Mouse (Mus musculus) hindbrain, embryonic 16.5 days (tissue): Measurements from ENCODE around the gene Arhgef18. TPM values are rescaled to one million over a fixed set of nuclear protein-coding genes. Genes with fewer than 3 reads are reported as not detected.

ENCODE experiments used
- ATAC-seq: fragments of 200-750 bp; cut with Nextera tagmentation; 2 replicates; pipeline ENCODE4 v1.8.0; 2017; ENCODE audit warnings: moderate TSS enrichment, moderate library complexity
- H3K27ac ChIP-seq: fragments of 300-500 bp; sonication (generic); 2 replicates; pipeline ENCODE4 v1.5.1; 2014; ENCODE audit warnings: low read depth, mild to moderate bottlenecking, control low read depth, low read length, moderate library complexity
- H3K27me3 ChIP-seq: fragments of 300-500 bp; sonication (generic); replicated peaks from 2 replicates; pipeline ENCODE4 v1.6.1; 2014; ENCODE audit warnings: low read length; ENCODE audit not compliant: control insufficient read depth, insufficient read depth
- H3K36me3 ChIP-seq: fragments of 300-500 bp; sonication (generic); 2 replicates; pipeline ENCODE4 v1.6.1; 2014; ENCODE audit warnings: mild to moderate bottlenecking, low read length, moderate library complexity, mixed read lengths; ENCODE audit not compliant: control insufficient read depth, insufficient read depth
- H3K4me1 ChIP-seq: fragments of 300-500 bp; sonication (generic); 2 replicates; pipeline ENCODE4 v1.6.1; 2014; ENCODE audit warnings: low read depth, low read length; ENCODE audit not compliant: control insufficient read depth, insufficient read depth
- H3K4me2 ChIP-seq: fragments of 300-500 bp; sonication (generic); 2 replicates; pipeline ENCODE4 v1.6.1; 2014; ENCODE audit warnings: mild to moderate bottlenecking, low read length, control low read depth, moderate library complexity
- H3K4me3 ChIP-seq: fragments of 300-500 bp; sonication (generic); 2 replicates; pipeline ENCODE4 v1.5.1; 2014; ENCODE audit warnings: mild to moderate bottlenecking, low read length, control low read depth, moderate library complexity
- H3K9ac ChIP-seq: fragments of 300-500 bp; sonication (generic); 2 replicates; pipeline ENCODE4 v1.6.1; 2014; ENCODE audit warnings: low read depth, mild to moderate bottlenecking, control low read depth, low read length, moderate library complexity
- H3K9me3 ChIP-seq: fragments of 300-500 bp; sonication (generic); 2 replicates; pipeline ENCODE4 v1.6.1; 2014; ENCODE audit warnings: mild to moderate bottlenecking, low read length, moderate library complexity; ENCODE audit not compliant: control insufficient read depth
- WGBS: fragments of 180-500 bp; shearing (Covaris S2); extraction: QIAGEN DNeasy Blood & Tissue Kit; methylation state at CpG from one replicate; pipeline ENCODE4 v1.1.7; 2014; 5-methylcytosine and 5-hydroxymethylcytosine counted together
- polyA plus RNA-seq: library from polyadenylated mRNA; unstranded; fragments of >200 nt; fragmentation: Nextera tagmentation; extraction: Ambion mirVana; gene quantifications from 2 replicates; pipeline ENCODE4 v1.2.1, GENCODE M21; 2015

Arhgef18 gene
- polyA plus RNA-seq, 1 experiment from 2014 or later: 11.5 TPM

GRCm38 (mm10) chr8:3426211-3426610, 33.4 kb downstream of the Arhgef18 start:
- Histone ChIP-seq H3K4me2 (no peak overlapping the region), H3K9me3 (no peaks in the 10 kb centered on the region), H3K27ac (no peak overlapping the region), H3K4me1 (no peaks in the 10 kb centered on the region), H3K9ac (no peak overlapping the region), H3K36me3 (peaks cover 4% of the 10 kb centered on the region; the same call in 1 of the 2 replicates), H3K27me3 (no peaks in the 10 kb centered on the region), H3K4me3 (no peak overlapping the region)
- ATAC-seq: no peak
- WGBS: 88% methylated on average over 3 of the region's 3 CpGs

- H3K27me3 ChIP-seq: no peaks in the 10 kb centered on the region
- peaks cover 7% of the 10 kb centered on the region; the same call in 1 of the 2 replicates for H3K36me3 ChIP-seq
- no peak overlapping the region for H3K9ac ChIP-seq
- WGBS: 82% methylated on average over 2 of the region's 2 CpGs
- H3K4me2 ChIP-seq: no peak overlapping the region
- no peaks in the 10 kb centered on the region for H3K4me1 ChIP-seq
- ATAC-seq: no peak
- H3K27ac ChIP-seq: no peak overlapping the region
- H3K4me3 ChIP-seq: no peak overlapping the region
- no peaks in the 10 kb centered on the region for H3K9me3 ChIP-seq
Observed at GRCm38 (mm10) chr8:3428426-3428825, 35.6 kb downstream of the Arhgef18 start.

GRCm38 (mm10) chr8:3429966-3430365, 37.2 kb downstream of the Arhgef18 start:
- H3K4me1 ChIP-seq: no peaks in the 10 kb centered on the region
- no peak overlapping the region for H3K9ac ChIP-seq
- H3K4me3 ChIP-seq: no peak overlapping the region
- no peaks in the 10 kb centered on the region for H3K9me3 ChIP-seq
- no peaks in the 10 kb centered on the region for H3K27me3 ChIP-seq
- H3K4me2 ChIP-seq: no peak overlapping the region
- 75% methylated on average over 2 of the region's 2 CpGs for WGBS
- no peak overlapping the region for H3K27ac ChIP-seq
- ATAC-seq: no peak
- peaks cover 8% of the 10 kb centered on the region; the same call in 1 of the 2 replicates for H3K36me3 ChIP-seq

- H3K4me3 ChIP-seq: no peak overlapping the region
- no peak overlapping the region for H3K9ac ChIP-seq
- peaks cover 14% of the 10 kb centered on the region; the same call in 1 of the 2 replicates for H3K36me3 ChIP-seq
- H3K4me2 ChIP-seq: no peak overlapping the region
- H3K9me3 ChIP-seq: no peaks in the 10 kb centered on the region
- H3K27me3 ChIP-seq: no peaks in the 10 kb centered on the region
- H3K27ac ChIP-seq: no peak overlapping the region
- H3K4me1 ChIP-seq: no peaks in the 10 kb centered on the region
- no peak for ATAC-seq
- 95% methylated on average over 3 of the region's 3 CpGs for WGBS
Observed at GRCm38 (mm10) chr8:3431113-3431512, 38.3 kb downstream of the Arhgef18 start.

GRCm38 (mm10) chr8:3436492-3436891, 43.7 kb downstream of the Arhgef18 start:
- Histone ChIP-seq H3K27me3 (no peaks in the 10 kb centered on the region), H3K27ac (no peak overlapping the region), H3K9me3 (no peaks in the 10 kb centered on the region), H3K4me2 (no peak overlapping the region), H3K4me1 (no peaks in the 10 kb centered on the region), H3K36me3 (peaks cover 42% of the 10 kb centered on the region), H3K9ac (no peak overlapping the region), H3K4me3 (no peak overlapping the region)
- no peak for ATAC-seq
- WGBS: 86% methylated on average over 5 of the region's 6 CpGs

- H3K27ac ChIP-seq: no peak overlapping the region
- WGBS: 80% methylated on average over 12 of the region's 12 CpGs
- no peak overlapping the region for H3K4me2 ChIP-seq
- peaks cover 43% of the 10 kb centered on the region for H3K36me3 ChIP-seq
- H3K27me3 ChIP-seq: no peaks in the 10 kb centered on the region
- no peaks in the 10 kb centered on the region for H3K9me3 ChIP-seq
- H3K9ac ChIP-seq: no peak overlapping the region
- H3K4me3 ChIP-seq: no peak overlapping the region
- ATAC-seq: no peak
- H3K4me1 ChIP-seq: no peaks in the 10 kb centered on the region
Observed at GRCm38 (mm10) chr8:3439510-3439909, 46.7 kb downstream of the Arhgef18 start.

- Histone ChIP-seq H3K27ac (no peak overlapping the region), H3K36me3 (peaks cover 39% of the 10 kb centered on the region)
Observed at GRCm38 (mm10) chr8:3449226-3449625, 56.4 kb downstream of the Arhgef18 start.

GRCm38 (mm10) chr8:3450670-3451069, 57.9 kb downstream of the Arhgef18 start:
- no peaks in the 10 kb centered on the region for H3K4me1 ChIP-seq
- H3K9me3 ChIP-seq: no peaks in the 10 kb centered on the region
- no peaks in the 10 kb centered on the region for H3K27me3 ChIP-seq
- peak; percentile 48 for ATAC-seq
- H3K4me3 ChIP-seq: no peak overlapping the region
- H3K27ac ChIP-seq: no peak overlapping the region
- WGBS: 40% methylated on average over 5 of the region's 5 CpGs
- no peak overlapping the region for H3K9ac ChIP-seq
- H3K4me2 ChIP-seq: no peak overlapping the region
- H3K36me3 ChIP-seq: peaks cover 49% of the 10 kb centered on the region

More at GRCm38 (mm10) chr8:3449226-3449625, 56.4 kb downstream of the Arhgef18 start:
- Histone ChIP-seq H3K4me2 (no peak overlapping the region), H3K4me3 (no peak overlapping the region), H3K27me3 (no peaks in the 10 kb centered on the region), H3K9me3 (no peaks in the 10 kb centered on the region), H3K9ac (no peak overlapping the region), H3K4me1 (no peaks in the 10 kb centered on the region)
- ATAC-seq: no peak
- WGBS: 94% methylated on average over 2 of the region's 2 CpGs

GRCm38 (mm10) chr8:3451992-3452391, 59.2 kb downstream of the Arhgef18 start:
- H3K27ac ChIP-seq: no peak overlapping the region
- H3K4me2 ChIP-seq: no peak overlapping the region
- H3K9ac ChIP-seq: no peak overlapping the region
- ATAC-seq: no peak
- H3K4me3 ChIP-seq: no peak overlapping the region
- H3K9me3 ChIP-seq: no peaks in the 10 kb centered on the region
- no peaks in the 10 kb centered on the region for H3K27me3 ChIP-seq
- 98% methylated on average over 25 of the region's 25 CpGs for WGBS
- peaks cover 52% of the 10 kb centered on the region for H3K36me3 ChIP-seq
- no peaks in the 10 kb centered on the region for H3K4me1 ChIP-seq

GRCm38 (mm10) chr8:3463248-3463647, 70.4 kb downstream of the Arhgef18 start:
- H3K4me2 ChIP-seq: no peak overlapping the region
- no peaks in the 10 kb centered on the region for H3K27me3 ChIP-seq
- peaks cover 2% of the 10 kb centered on the region; the same call in 1 of the 2 replicates for H3K36me3 ChIP-seq
- no peak overlapping the region for H3K9ac ChIP-seq
- H3K4me1 ChIP-seq: peaks cover 4% of the 10 kb centered on the region; the same call in 1 of the 2 replicates
- no peak for ATAC-seq
- WGBS: 88% methylated on average over 2 of the region's 2 CpGs
- H3K4me3 ChIP-seq: no peak overlapping the region
- H3K9me3 ChIP-seq: no peaks in the 10 kb centered on the region
- no peak overlapping the region for H3K27ac ChIP-seq
